Comparison of ENCODE assay signal across 9 mouse cellular contexts in the genomic region with DNA sequence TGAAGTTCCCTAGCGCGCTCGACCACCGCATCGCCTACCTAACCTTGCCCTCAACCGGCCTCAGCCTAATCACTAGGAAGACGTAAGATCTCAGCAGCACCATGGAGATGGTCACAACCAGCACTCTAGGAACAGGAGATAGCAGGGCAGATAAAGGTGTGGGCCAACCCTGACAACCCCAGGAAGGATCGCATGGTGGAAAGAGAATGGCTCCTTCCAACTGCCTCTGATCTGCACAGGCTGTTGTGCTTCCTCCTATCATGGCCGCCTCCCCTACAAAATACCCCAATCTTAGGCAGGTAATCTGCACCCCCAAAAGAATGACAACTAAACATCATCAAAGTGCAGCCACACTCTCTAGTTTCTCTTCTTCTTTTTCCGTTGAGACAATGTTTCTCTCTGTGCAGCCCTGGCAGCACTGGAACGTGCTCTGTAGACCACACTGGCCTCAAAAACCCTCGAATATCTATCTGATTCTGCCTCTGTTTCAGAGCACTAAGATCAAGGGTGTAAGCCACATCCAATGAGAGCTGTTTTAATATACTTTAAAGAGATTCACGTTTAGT. TPM values are rescaled to one million over a fixed set of nuclear protein-coding genes. Genes with fewer than 3 reads are reported as not detected.
DNase-seq lines count a peak whose midpoint lies in the region; ATAC-seq lines count a peak whose summit lies in the region.
"Had no signal": no experiment of that assay in that cellular context is flagged by ENCODE, and none has a peak within 500 bp of the region (broad histone marks: within the 10 kb centered on the region; RNA-seq: fewer than 3 reads in every experiment).

No protein-coding gene starts in this region.

- peaks cover 16% of the 10 kb centered on the region for H3K4me1 ChIP-seq in heart, embryonic 11.5 days (ENCODE audit: control insufficient read depth, insufficient read depth, low read length)
- H3K4me1 ChIP-seq in forebrain, embryonic 14.5 days (ENCODE audit: control insufficient read depth, insufficient read depth, low read length): peaks cover 21% of the 10 kb centered on the region
- H3K4me1 ChIP-seq in liver, embryonic 16.5 days (ENCODE audit: control insufficient read depth, low read depth, low read length): peaks cover 29% of the 10 kb centered on the region

- H3K27me3 ChIP-seq in heart, embryonic 11.5 days (ENCODE audit: control insufficient read depth, insufficient read depth, low read length): no peaks in the 10 kb centered on the region
- no peaks in the 10 kb centered on the region for H3K27me3 ChIP-seq in forebrain, embryonic 14.5 days (replicated peaks; ENCODE audit: control insufficient read depth, insufficient read depth, low read length)
- no peaks in the 10 kb centered on the region for H3K27me3 ChIP-seq in liver, embryonic 16.5 days (ENCODE audit: control insufficient read depth, insufficient read depth, low read depth, low read length)

- H3K9me3 ChIP-seq in heart, embryonic 11.5 days (replicated peaks; ENCODE audit: control insufficient read depth, low read length): no peaks in the 10 kb centered on the region
- no peaks in the 10 kb centered on the region for H3K9me3 ChIP-seq in forebrain, embryonic 14.5 days (replicated peaks; ENCODE audit: control insufficient read depth, low read length)
- H3K9me3 ChIP-seq in liver, embryonic 16.5 days (replicated peaks; ENCODE audit: control insufficient read depth, low read length): no peaks in the 10 kb centered on the region

- peak overlapping the region; percentile 68 for H3K4me2 ChIP-seq in heart, embryonic 11.5 days
- peak overlapping the region; percentile 55 for H3K4me2 ChIP-seq in forebrain, embryonic 14.5 days (ENCODE audit: low read length)
- peak overlapping the region; percentile 89 for H3K4me2 ChIP-seq in liver, embryonic 16.5 days (ENCODE audit: low read depth, low read length)

- H3K27ac ChIP-seq in heart, embryonic 11.5 days (ENCODE audit: low read depth, low read length): no peak overlapping the region
- no peak overlapping the region for H3K27ac ChIP-seq in forebrain, embryonic 14.5 days (ENCODE audit: low read depth, low read length)
- no peak overlapping the region for H3K27ac ChIP-seq in liver, embryonic 16.5 days (ENCODE audit: low read length)

- intact Hi-C loops in heart, postnatal 36 days (cut with DNase I): loop anchor here (2.0 kb wide), 1 partner anchor 34 kb away; no protein-coding TSS in a partner anchor

- WGBS in heart, embryonic 11.5 days (ENCODE audit: insufficient replicate concordance): 80% methylated on average over 13 of the region's 13 CpGs
- WGBS in forebrain, embryonic 14.5 days: 90% methylated on average over 13 of the region's 13 CpGs
- WGBS in liver, embryonic 16.5 days (ENCODE audit: insufficient replicate concordance): 58% methylated on average over 13 of the region's 13 CpGs

- peaks cover 20% of the 10 kb centered on the region for H3K36me3 ChIP-seq in heart, embryonic 11.5 days (ENCODE audit: control insufficient read depth, insufficient read depth, low read length)
- peaks cover 53% of the 10 kb centered on the region for H3K36me3 ChIP-seq in forebrain, embryonic 14.5 days (ENCODE audit: control insufficient read depth, insufficient read depth, low read length)
- H3K36me3 ChIP-seq in liver, embryonic 16.5 days (ENCODE audit: control insufficient read depth, insufficient read depth): peaks cover 35% of the 10 kb centered on the region

- ATAC-seq in heart, embryonic 11.5 days (replicated peaks; ENCODE audit: insufficient number of reproducible peaks, low FRiP score, low TSS enrichment): no peak
- no peak for ATAC-seq in forebrain, embryonic 14.5 days
- ATAC-seq in liver, embryonic 16.5 days (ENCODE audit: low read depth): no peak

- H3K9ac ChIP-seq in heart, embryonic 11.5 days (ENCODE audit: low read depth, low read length): 0 out of 2 replicates have a peak overlapping the region, but pooled peaks have one; percentile 4
- peak overlapping the region; percentile 35; the same call in 1 of the 2 replicates for H3K9ac ChIP-seq in forebrain, embryonic 14.5 days (ENCODE audit: low read length)
- H3K9ac ChIP-seq in liver, embryonic 16.5 days (ENCODE audit: low read depth, low read length): no peak overlapping the region

- DNase-seq in heart, postnatal 36 days: no peak
- DNase-seq in CD4-positive helper T cell, adult 2 months (ENCODE audit: low read depth, low spot score): peak; percentile 40
- DNase-seq in forebrain, embryonic 14.5 days (ENCODE audit: low spot score): no peak
- DNase-seq in layer of hippocampus, postnatal 14 days (ENCODE audit: low spot score in 2 of 2): no peak
- no peak for DNase-seq in thymus, postnatal 14 days
- no peak for DNase-seq in layer of hippocampus, postnatal 36 days

- H3K4me3 ChIP-seq in heart, embryonic 11.5 days (ENCODE audit: low read depth, low read length): peak overlapping the region; percentile 90; the same call in 1 of the 2 replicates
- H3K4me3 ChIP-seq in forebrain, embryonic 14.5 days (ENCODE audit: low read depth, low read length): no peak overlapping the region
- H3K4me3 ChIP-seq in liver, embryonic 16.5 days (ENCODE audit: low read depth, low read length): peak overlapping the region; percentile 86

RNA-seq across cellular contexts. Expression of gene Mgea5, which starts 3.2 kb away (rescaled TPM):
- 40.2 and 48.3 TPM in 2 replicates for polyA plus RNA-seq in heart, embryonic 11.5 days (2014; fragmentation: Nextera tagmentation; extraction: Ambion mirVana)
- total RNA-seq in heart, postnatal 36 days (2021): 10 to 100 TPM; 74.5 to 76.1 TPM
- polyA plus RNA-seq in forebrain, embryonic 14.5 days (2014; fragmentation: Nextera tagmentation; extraction: Ambion mirVana): 70.2 and 77.0 TPM in 2 replicates
- polyA plus RNA-seq in liver, embryonic 16.5 days (2015; fragmentation: Nextera tagmentation; extraction: Ambion mirVana): 15.6 and 16.3 TPM in 2 replicates
- total RNA-seq in layer of hippocampus, postnatal 14 days (2021): 100 to 1,000 TPM; 133 to 136 TPM
- total RNA-seq in layer of hippocampus, postnatal 36 days (2021): 100 to 1,000 TPM; 163 to 171 TPM

RNA-seq across cellular contexts. Expression of gene Npm3, which starts 31.0 kb away (rescaled TPM):
- 11.4 and 13.6 TPM in 2 replicates for polyA plus RNA-seq in heart, embryonic 11.5 days (2014; fragmentation: Nextera tagmentation; extraction: Ambion mirVana)
- total RNA-seq in heart, postnatal 36 days (2021): 10 to 100 TPM; 15.0 to 15.9 TPM
- polyA plus RNA-seq in forebrain, embryonic 14.5 days (2014; fragmentation: Nextera tagmentation; extraction: Ambion mirVana): 11.7 and 12.7 TPM in 2 replicates
- polyA plus RNA-seq in liver, embryonic 16.5 days (2015; fragmentation: Nextera tagmentation; extraction: Ambion mirVana): 4.6 and 6.1 TPM in 2 replicates
- total RNA-seq in layer of hippocampus, postnatal 14 days (2021): 10 to 100 TPM; 11.9 to 12.9 TPM
- 10 to 100 TPM in 1 of 2 experiments, 1 to 10 TPM in 1; 9.6 to 10.4 TPM for total RNA-seq in layer of hippocampus, postnatal 36 days (2021)

RNA-seq across cellular contexts. Expression of gene Kcnip2, which starts 35.4 kb away (rescaled TPM):
- polyA plus RNA-seq in heart, embryonic 11.5 days (2014; fragmentation: Nextera tagmentation; extraction: Ambion mirVana): 0.45 and 0.66 TPM in 2 replicates
- total RNA-seq in heart, postnatal 36 days (2021): 100 to 1,000 TPM; 204 to 236 TPM
- polyA plus RNA-seq in forebrain, embryonic 14.5 days (2014; fragmentation: Nextera tagmentation; extraction: Ambion mirVana): 4.6 and 6.8 TPM in 2 replicates
- polyA plus RNA-seq in liver, embryonic 16.5 days (2015; fragmentation: Nextera tagmentation; extraction: Ambion mirVana): 2.2 TPM in 2 replicates
- 100 to 1,000 TPM; 193 to 195 TPM for total RNA-seq in layer of hippocampus, postnatal 14 days (2021)
- 100 to 1,000 TPM; 228 to 229 TPM for total RNA-seq in layer of hippocampus, postnatal 36 days (2021)
- total RNA-seq: monocyte, adult 5-6 weeks had no signal

RNA-seq across cellular contexts. Expression of gene Fgf8, which starts 37.7 kb away (rescaled TPM):
- polyA plus RNA-seq in heart, embryonic 11.5 days (2014; fragmentation: Nextera tagmentation; extraction: Ambion mirVana): 0.66 and 0.73 TPM in 2 replicates
- total RNA-seq in heart, postnatal 36 days (2021): not detected
- polyA plus RNA-seq in forebrain, embryonic 14.5 days (2014; fragmentation: Nextera tagmentation; extraction: Ambion mirVana): 0.88 and 2.4 TPM in 2 replicates
- not detected in 2 replicates for polyA plus RNA-seq in liver, embryonic 16.5 days (2015; fragmentation: Nextera tagmentation; extraction: Ambion mirVana)
- not detected for total RNA-seq in layer of hippocampus, postnatal 14 days (2021)
- total RNA-seq in layer of hippocampus, postnatal 36 days (2021): not detected
- total RNA-seq: monocyte, adult 5-6 weeks had no signal
